Mouse (Mus musculus) adrenal gland, postnatal 14 days (tissue): ENCODE measurements around the gene Col9a3. TPM values are rescaled to one million over a fixed set of nuclear protein-coding genes. Genes with fewer than 3 reads are reported as not detected.

Experiments
- DNase-seq: peaks from one replicate; pipeline ENCODE4 v3.0.0; 2021; ENCODE audit warnings: mixed read lengths
- total RNA-seq: library from RNA; stranded (reverse); gene quantifications from 2 replicates; pipeline ENCODE4 v1.2.3, GENCODE M21; 2021

Gene Col9a3
- total RNA-seq, 1 experiment from 2014 or later, result 0.44 TPM

DNA sequence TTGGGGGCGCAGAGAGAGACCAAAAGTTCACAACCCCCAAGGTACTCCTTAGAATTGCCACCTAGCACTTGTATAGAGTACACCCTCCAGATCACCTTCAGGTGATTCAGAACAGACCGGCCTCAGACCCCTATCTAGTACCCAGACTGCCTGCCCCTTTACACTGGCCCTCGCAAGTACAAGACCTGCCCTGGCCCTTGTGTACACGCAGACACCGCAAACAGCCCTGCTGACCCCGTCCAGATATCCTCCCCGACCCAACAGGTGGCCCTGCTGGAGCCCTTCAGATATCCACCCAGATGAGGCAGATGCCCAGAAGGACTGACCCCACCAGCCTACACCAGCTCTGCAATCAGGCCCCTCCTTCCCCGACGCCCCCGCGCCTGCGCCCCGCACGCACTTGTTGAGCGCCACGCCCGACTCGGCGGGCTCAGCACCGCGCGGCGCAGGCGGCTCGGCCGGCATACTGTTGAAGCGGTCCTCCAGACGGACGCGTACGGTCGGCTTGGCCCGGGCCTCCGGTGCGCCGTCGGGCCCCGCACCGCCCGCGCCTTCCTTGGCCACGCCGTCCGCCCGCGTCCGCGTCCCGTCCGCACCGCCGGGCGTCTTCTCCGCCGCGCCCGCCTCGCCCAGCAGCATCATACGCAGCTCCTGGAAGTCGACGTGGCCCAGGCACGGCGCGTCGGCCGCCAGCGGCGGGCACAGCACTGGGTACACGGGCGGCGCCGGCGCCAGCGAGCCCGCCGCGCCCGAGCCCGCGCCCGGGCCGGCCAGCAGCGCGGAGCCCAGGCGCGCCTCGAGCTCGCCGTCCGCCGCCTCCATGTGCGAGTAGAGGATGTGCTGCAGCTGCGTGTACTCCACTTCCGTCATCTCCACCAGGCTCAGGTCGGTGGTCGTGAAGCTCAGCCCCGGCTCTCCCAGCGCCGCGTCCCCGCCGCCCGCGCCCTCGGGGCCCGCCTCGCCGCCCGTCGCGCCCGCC lies 44.3 kb downstream of the Col9a3 start:
- DNase-seq, result no peak

GRCm38 (mm10) chr2:180642555-180643260 lies 45.1 kb downstream of the Col9a3 start, which contains the start of gene Tcfl5:
Gene Tcfl5 (minus strand): TSS chr2:180642708.
- no peak for DNase-seq

DNA sequence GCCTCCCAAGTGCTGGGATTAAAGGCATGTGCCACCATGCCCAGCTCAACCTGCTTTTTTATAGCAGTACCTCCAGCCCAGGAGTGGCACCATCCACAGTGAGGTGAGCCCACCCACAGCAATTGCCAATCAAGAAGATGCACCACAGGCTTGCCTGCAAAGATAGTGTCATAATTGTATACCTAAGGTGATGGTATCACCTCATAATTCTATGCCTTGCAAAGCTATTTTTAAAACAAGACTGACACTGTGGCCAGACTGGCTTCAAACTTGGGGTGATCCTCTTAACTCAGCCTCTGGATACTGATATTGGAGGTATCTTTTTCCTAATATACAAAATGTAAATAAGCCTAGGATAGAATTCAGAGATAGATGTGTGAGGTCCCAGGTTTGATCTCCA lies 46.0 kb downstream of the Col9a3 start:
- no peak for DNase-seq

- DNase-seq, result no peak
Observed at GRCm38 (mm10) chr2:180646841-180647240, 49.3 kb downstream of the Col9a3 start.

- no peak for DNase-seq
Observed at GRCm38 (mm10) chr2:180654666-180655065, 57.1 kb downstream of the Col9a3 start.

DNA sequence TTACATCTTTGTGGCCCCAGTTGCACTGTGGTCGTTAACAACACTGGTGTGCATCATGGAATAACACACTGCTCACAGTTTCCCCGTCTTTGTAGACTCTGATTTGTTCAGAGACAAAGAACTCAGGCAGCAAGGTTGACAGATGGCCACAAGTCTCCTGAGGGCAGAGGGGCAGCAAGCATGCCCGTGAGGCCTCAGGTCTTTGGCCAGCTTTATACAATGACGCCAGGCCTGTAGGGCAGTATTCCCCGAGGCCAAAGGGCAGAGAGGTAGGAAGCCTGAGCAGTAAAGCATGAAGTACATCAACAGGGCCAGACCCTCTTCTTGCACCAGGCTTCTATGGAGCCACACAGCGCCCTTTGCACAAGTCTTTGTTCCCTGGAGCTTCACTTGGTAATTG lies 57.6 kb downstream of the Col9a3 start:
- no peak for DNase-seq

GRCm38 (mm10) chr2:180657394-180658013 lies 59.9 kb downstream of the Col9a3 start:
- peak; percentile 84 for DNase-seq

GRCm38 (mm10) chr2:180658381-180658780 lies 60.8 kb downstream of the Col9a3 start:
- no peak for DNase-seq

DNA sequence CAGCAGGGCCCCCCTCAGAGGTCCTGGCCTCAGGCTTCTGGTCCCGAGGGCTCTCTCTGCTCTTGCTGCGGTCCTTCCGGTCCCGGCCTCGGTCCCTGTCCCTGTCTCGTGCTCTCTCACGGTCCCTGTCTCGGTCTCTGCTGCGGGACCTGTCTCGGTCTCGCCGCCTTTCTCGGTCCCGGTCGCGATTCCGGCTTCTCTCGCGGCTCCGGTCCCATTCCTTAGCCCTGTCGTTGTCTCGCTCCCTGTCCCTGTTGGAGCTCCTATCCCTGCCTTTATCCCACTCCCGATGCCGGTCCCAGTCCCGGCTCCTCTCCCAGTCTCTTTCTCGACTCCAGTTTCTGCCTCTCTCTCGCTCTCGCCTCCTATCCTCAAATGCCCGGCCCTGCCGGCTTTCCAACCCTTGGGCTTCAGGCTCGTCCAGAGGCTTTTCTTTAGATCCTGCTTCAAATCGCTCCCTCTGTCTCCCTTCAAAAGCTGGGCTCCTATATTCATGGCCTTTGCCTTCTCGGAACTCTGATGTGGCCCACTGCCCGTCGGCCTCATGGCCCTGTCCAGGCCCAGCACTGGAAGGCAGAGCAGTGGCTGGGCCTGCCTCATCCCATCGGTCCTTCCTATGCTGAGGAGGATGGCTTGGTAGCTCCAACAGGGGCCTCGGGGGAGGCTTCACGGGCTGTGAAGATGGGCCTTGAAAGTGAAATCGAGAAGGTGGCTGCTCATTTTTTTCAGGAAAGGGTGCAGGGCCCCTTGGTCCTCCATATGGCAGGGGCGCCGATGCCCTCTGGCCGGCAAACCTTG lies 62.0 kb downstream of the Col9a3 start:
- peak; percentile 18 for DNase-seq

- DNase-seq, result no peak
Observed at GRCm38 (mm10) chr2:180660521-180660920, 62.9 kb downstream of the Col9a3 start.

GRCm38 (mm10) chr2:180662008-180662407 lies 64.4 kb downstream of the Col9a3 start:
- no peak for DNase-seq

Other genes starting within 250 kb of the Col9a3 start
- 7.0 and 7.1 TPM in 2 replicates for gene Slco4a1, start 141.5 kb upstream of the Col9a3 start, total RNA-seq
- 0.08 TPM in 1 of 2 replicates, not detected in the other for gene Ntsr1, start 97.8 kb upstream of the Col9a3 start, total RNA-seq
- 19.5 and 21.7 TPM in 2 replicates for gene Mrgbp, start 16.5 kb upstream of the Col9a3 start, total RNA-seq
- 46.0 and 50.1 TPM in 2 replicates for gene Ogfr, start 8.5 kb upstream of the Col9a3 start, total RNA-seq
- 0.15 TPM in 1 of 2 replicates, not detected in the other for gene Tcfl5, start 44.9 kb downstream of the Col9a3 start, total RNA-seq
- 49.3 and 54.1 TPM in 2 replicates for gene Dido1, start 112.2 kb downstream of the Col9a3 start, total RNA-seq
- 62.9 and 65.5 TPM in 2 replicates for gene Gid8, start 112.3 kb downstream of the Col9a3 start, total RNA-seq
- gene Slc17a9, start 127.5 kb downstream of the Col9a3 start, total RNA-seq, result 1.2 and 2.5 TPM in 2 replicates
- gene Bhlhe23, start 179.1 kb downstream of the Col9a3 start, total RNA-seq, result not detected in 2 replicates